Mouse (Mus musculus): ENCODE data around the gene Gm9780. TPM values are rescaled to one million over a fixed set of nuclear protein-coding genes. Genes with fewer than 3 reads are reported as not detected.

The Gm9780 gene
- total and polyA plus RNA-seq, 3 experiments = not detected

Other genes starting within 250 kb of the Gm9780 start
- gene Anxa11, start 200.6 kb downstream of the Gm9780 start, total RNA-seq (2012; rRNA removed) = 7.3 and 7.6 TPM in 2 replicates
- 10 to 100 TPM in 1 of 2 experiments, not detected in 1; 40.5 TPM for gene Anxa11, start 200.6 kb downstream of the Gm9780 start, polyA plus RNA-seq (2012; ENCODE audit: insufficient read depth in 1 of 2, insufficient read length in 2 of 2, low read depth in 1 of 2, low replicate concordance in 2 of 2, missing spikeins in 1 of 2)
- gene Plac9a, start 139.6 kb downstream of the Gm9780 start, total RNA-seq (2012; rRNA removed) = not detected in 2 replicates
- gene Plac9a, start 139.6 kb downstream of the Gm9780 start, polyA plus RNA-seq (2012; ENCODE audit: insufficient read depth in 1 of 2, insufficient read length in 2 of 2, low read depth in 1 of 2, low replicate concordance in 2 of 2, missing spikeins in 1 of 2) = not detected
- gene Tmem254a, start 115.0 kb downstream of the Gm9780 start, total RNA-seq (2012; rRNA removed) = 0.69 and 0.81 TPM in 2 replicates
- gene Tmem254a, start 115.0 kb downstream of the Gm9780 start, polyA plus RNA-seq (2012; ENCODE audit: insufficient read depth in 1 of 2, insufficient read length in 2 of 2, low read depth in 1 of 2, low replicate concordance in 2 of 2, missing spikeins in 1 of 2) = 1 to 10 TPM in 1 of 2 experiments, not detected in 1; 1.8 TPM
- gene Cphx1, start 104.4 kb downstream of the Gm9780 start, total RNA-seq (2012; rRNA removed) = not detected in 2 replicates
- not detected for gene Cphx1, start 104.4 kb downstream of the Gm9780 start, polyA plus RNA-seq (2012; ENCODE audit: insufficient read depth in 1 of 2, insufficient read length in 2 of 2, low read depth in 1 of 2, low replicate concordance in 2 of 2, missing spikeins in 1 of 2)
- not detected in 2 replicates for gene Duxbl1, start 64.1 kb downstream of the Gm9780 start, total RNA-seq (2012; rRNA removed)
- not detected for gene Duxbl1, start 64.1 kb downstream of the Gm9780 start, polyA plus RNA-seq (2012; ENCODE audit: insufficient read depth in 1 of 2, insufficient read length in 2 of 2, low read depth in 1 of 2, low replicate concordance in 2 of 2, missing spikeins in 1 of 2)
- gene Tmem254c, start 24.6 kb upstream of the Gm9780 start, total RNA-seq (2012; rRNA removed) = 10.4 and 12.1 TPM in 2 replicates
- 10 to 100 TPM in 1 of 2 experiments, not detected in 1; 36.0 TPM for gene Tmem254c, start 24.6 kb upstream of the Gm9780 start, polyA plus RNA-seq (2012; ENCODE audit: insufficient read depth in 1 of 2, insufficient read length in 2 of 2, low read depth in 1 of 2, low replicate concordance in 2 of 2, missing spikeins in 1 of 2)
- not detected in 2 replicates for gene Cphx2, start 38.8 kb upstream of the Gm9780 start, total RNA-seq (2012; rRNA removed)
- gene Cphx2, start 38.8 kb upstream of the Gm9780 start, polyA plus RNA-seq (2012; ENCODE audit: insufficient read depth in 1 of 2, insufficient read length in 2 of 2, low read depth in 1 of 2, low replicate concordance in 2 of 2, missing spikeins in 1 of 2) = not detected
- gene Cphx3, start 39.6 kb upstream of the Gm9780 start, total RNA-seq (2012; rRNA removed) = not detected in 2 replicates
- gene Cphx3, start 39.6 kb upstream of the Gm9780 start, polyA plus RNA-seq (2012; ENCODE audit: insufficient read depth in 1 of 2, insufficient read length in 2 of 2, low read depth in 1 of 2, low replicate concordance in 2 of 2, missing spikeins in 1 of 2) = not detected
- not detected in 2 replicates for gene Duxbl2, start 75.6 kb upstream of the Gm9780 start, total RNA-seq (2012; rRNA removed)
- not detected for gene Duxbl2, start 75.6 kb upstream of the Gm9780 start, polyA plus RNA-seq (2012; ENCODE audit: insufficient read depth in 1 of 2, insufficient read length in 2 of 2, low read depth in 1 of 2, low replicate concordance in 2 of 2, missing spikeins in 1 of 2)
- not detected in 2 replicates for gene Plac9b, start 139.8 kb upstream of the Gm9780 start, total RNA-seq (2012; rRNA removed)
- not detected for gene Plac9b, start 139.8 kb upstream of the Gm9780 start, polyA plus RNA-seq (2012; ENCODE audit: insufficient read depth in 1 of 2, insufficient read length in 2 of 2, low read depth in 1 of 2, low replicate concordance in 2 of 2, missing spikeins in 1 of 2)
- 2.5 and 3.7 TPM in 2 replicates for gene Tmem254b, start 164.3 kb upstream of the Gm9780 start, total RNA-seq (2012; rRNA removed)
- gene Tmem254b, start 164.3 kb upstream of the Gm9780 start, polyA plus RNA-seq (2012; ENCODE audit: insufficient read depth in 1 of 2, insufficient read length in 2 of 2, low read depth in 1 of 2, low replicate concordance in 2 of 2, missing spikeins in 1 of 2) = 1 to 10 TPM in 1 of 2 experiments, not detected in 1; 7.7 TPM
- not detected in 2 replicates for gene Duxbl3, start 215.3 kb upstream of the Gm9780 start, total RNA-seq (2012; rRNA removed)
- not detected for gene Duxbl3, start 215.3 kb upstream of the Gm9780 start, polyA plus RNA-seq (2012; ENCODE audit: insufficient read depth in 1 of 2, insufficient read length in 2 of 2, low read depth in 1 of 2, low replicate concordance in 2 of 2, missing spikeins in 1 of 2)